ENCODE assay signal across 8 mouse cellular contexts in the genomic region with DNA sequence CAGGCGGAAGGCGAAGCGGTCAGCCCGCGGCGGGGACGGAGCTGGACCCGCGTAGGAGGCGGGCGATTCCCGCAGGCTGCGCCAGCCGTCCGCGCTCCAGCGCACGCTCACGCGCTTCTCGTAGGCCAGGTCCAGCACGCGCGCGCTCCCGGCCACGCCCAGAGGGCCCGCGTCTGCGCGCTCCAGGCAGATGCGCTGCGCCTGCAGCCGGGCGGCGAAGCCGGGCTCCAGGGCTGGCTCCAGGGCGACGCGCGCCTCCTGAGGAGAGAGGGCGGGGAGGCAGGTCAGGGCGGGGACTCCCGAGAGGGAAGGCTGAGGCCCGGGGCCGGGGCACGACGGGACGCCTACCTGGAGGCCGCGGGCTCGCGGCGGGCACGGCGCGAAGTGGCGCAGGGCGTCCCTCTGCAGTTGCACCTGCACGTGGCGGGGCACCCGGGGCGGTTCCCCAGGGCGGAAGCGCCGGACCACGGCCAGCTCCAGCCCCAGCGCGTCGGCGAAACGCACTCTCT. TPM values are rescaled to one million over a fixed set of nuclear protein-coding genes. Genes with fewer than 3 reads are reported as not detected.
A peak's percentile ranks its signal among the peaks of the same experiment; 100 is the strongest.
DNase-seq lines count a peak whose midpoint lies in the region; ATAC-seq and TF ChIP-seq lines count a peak whose summit lies in the region.

No protein-coding gene starts in this region.

- DNase-seq in B cell, adult 2 months: peak; percentile 66 to 73
- DNase-seq in natural killer cell, adult 2 months (ENCODE audit: low spot score in 2 of 2): peak; percentile 38 to 54

- peak; percentile 81 for ATAC-seq in erythroblast, adult 5-6 weeks (replicated peaks; ENCODE audit: low FRiP score, poor library complexity, severe bottlenecking)
- peak; percentile 86 for ATAC-seq in heart, embryonic 11.5 days (replicated peaks; ENCODE audit: insufficient number of reproducible peaks, low FRiP score, low TSS enrichment)
- ATAC-seq in kidney, embryonic 16.5 days (ENCODE audit: low FRiP score, low TSS enrichment): peak; percentile 92
- ATAC-seq in liver, embryonic 12.5 days: peak; percentile 91
- peak; percentile 87 for ATAC-seq in stomach, embryonic 14.5 days (ENCODE audit: insufficient number of reproducible peaks, insufficient read depth, low FRiP score, low read depth)

- peak overlapping the region; percentile 88 for H3K4me3 ChIP-seq in bone marrow macrophage, adult 2 months (ENCODE audit: insufficient read depth, low read length)
- peak overlapping the region; percentile 70 for H3K4me3 ChIP-seq in heart, embryonic 11.5 days (ENCODE audit: low read depth, low read length)
- H3K4me3 ChIP-seq in kidney, embryonic 16.5 days (ENCODE audit: low read length): peak overlapping the region; percentile 85
- H3K4me3 ChIP-seq in liver, embryonic 12.5 days: peak overlapping the region; percentile 80
- peak overlapping the region; percentile 71 for H3K4me3 ChIP-seq in stomach, embryonic 14.5 days (ENCODE audit: low read depth, low read length)

- H3K9me3 ChIP-seq in heart, embryonic 11.5 days (replicated peaks; ENCODE audit: control insufficient read depth, low read length): no peaks in the 10 kb centered on the region
- H3K9me3 ChIP-seq in kidney, embryonic 16.5 days (ENCODE audit: low read length): no peaks in the 10 kb centered on the region
- no peaks in the 10 kb centered on the region for H3K9me3 ChIP-seq in liver, embryonic 12.5 days (replicated peaks)
- no peaks in the 10 kb centered on the region for H3K9me3 ChIP-seq in stomach, embryonic 14.5 days (ENCODE audit: control insufficient read depth, low read depth, low read length)

- H3K9ac ChIP-seq in heart, embryonic 11.5 days (ENCODE audit: low read depth, low read length): peak overlapping the region; percentile 77
- H3K9ac ChIP-seq in kidney, embryonic 16.5 days (replicated peaks; ENCODE audit: low read length): peak overlapping the region; percentile 87
- peak overlapping the region; percentile 84 for H3K9ac ChIP-seq in liver, embryonic 12.5 days
- peak overlapping the region; percentile 57 for H3K9ac ChIP-seq in stomach, embryonic 14.5 days (replicated peaks; ENCODE audit: low read depth, low read length)

- no peaks in the 10 kb centered on the region for H3K27me3 ChIP-seq in heart, embryonic 11.5 days (ENCODE audit: control insufficient read depth, insufficient read depth, low read length)
- no peaks in the 10 kb centered on the region for H3K27me3 ChIP-seq in kidney, embryonic 16.5 days (ENCODE audit: insufficient read depth, low read length)
- peaks cover 12% of the 10 kb centered on the region; the same call in 1 of the 2 replicates for H3K27me3 ChIP-seq in liver, embryonic 12.5 days (replicated peaks)
- H3K27me3 ChIP-seq in stomach, embryonic 14.5 days (ENCODE audit: control insufficient read depth, insufficient read depth, low read length): no peaks in the 10 kb centered on the region

- no peak for TF ChIP-seq POLR2A in bone marrow macrophage, adult 2 months (IDR thresholded peaks at IDR 0.05; ENCODE audit: borderline replicate concordance, low read depth, low read length)

- peak overlapping the region; percentile 91 for H3K4me2 ChIP-seq in heart, embryonic 11.5 days
- peak overlapping the region; percentile 99 for H3K4me2 ChIP-seq in kidney, embryonic 16.5 days (replicated peaks; ENCODE audit: low read depth, low read length)
- H3K4me2 ChIP-seq in liver, embryonic 12.5 days: peak overlapping the region; percentile 100
- peak overlapping the region; percentile 96 for H3K4me2 ChIP-seq in stomach, embryonic 14.5 days (replicated peaks; ENCODE audit: low read depth, low read length)

- no peaks in the 10 kb centered on the region for H3K36me3 ChIP-seq in heart, embryonic 11.5 days (ENCODE audit: control insufficient read depth, insufficient read depth, low read length)
- no peaks in the 10 kb centered on the region for H3K36me3 ChIP-seq in kidney, embryonic 16.5 days (ENCODE audit: insufficient read depth, low read length)
- no peaks in the 10 kb centered on the region for H3K36me3 ChIP-seq in liver, embryonic 12.5 days
- H3K36me3 ChIP-seq in stomach, embryonic 14.5 days (ENCODE audit: control insufficient read depth, insufficient read depth, low read length): no peaks in the 10 kb centered on the region; the same call in 1 of the 2 replicates

- peak overlapping the region; percentile 71 for H3K27ac ChIP-seq in bone marrow macrophage, adult 2 months (ENCODE audit: insufficient read depth, low read depth, low read length)
- H3K27ac ChIP-seq in heart, embryonic 11.5 days (ENCODE audit: low read depth, low read length): peak overlapping the region; percentile 73
- H3K27ac ChIP-seq in kidney, embryonic 16.5 days (ENCODE audit: low read length): peak overlapping the region; percentile 88
- peak overlapping the region; percentile 79 for H3K27ac ChIP-seq in liver, embryonic 12.5 days
- H3K27ac ChIP-seq in stomach, embryonic 14.5 days (ENCODE audit: low read length): peak overlapping the region; percentile 80; the same call in 1 of the 2 replicates

- H3K4me1 ChIP-seq in bone marrow macrophage, adult 2 months (ENCODE audit: control insufficient read depth, insufficient read depth, low read length): peaks cover 5% of the 10 kb centered on the region; the same call in 1 of the 2 replicates
- H3K4me1 ChIP-seq in heart, embryonic 11.5 days (ENCODE audit: control insufficient read depth, insufficient read depth, low read length): peaks cover 10% of the 10 kb centered on the region; the same call in 1 of the 2 replicates
- peaks cover 14% of the 10 kb centered on the region for H3K4me1 ChIP-seq in kidney, embryonic 16.5 days (ENCODE audit: insufficient read depth, low read length)
- H3K4me1 ChIP-seq in liver, embryonic 12.5 days: peaks cover 29% of the 10 kb centered on the region
- H3K4me1 ChIP-seq in stomach, embryonic 14.5 days (ENCODE audit: control insufficient read depth, insufficient read depth, low read length): peaks cover 5% of the 10 kb centered on the region; the same call in 1 of the 2 replicates

- TF ChIP-seq CTCF in bone marrow macrophage, adult 2 months (IDR thresholded peaks at IDR 0.05; ENCODE audit: low read depth, low read length): no peak

- WGBS in heart, embryonic 11.5 days (ENCODE audit: insufficient replicate concordance): under 1% methylated on average over 68 of the region's 72 CpGs
- under 1% methylated on average over 59 of the region's 72 CpGs for WGBS in kidney, embryonic 16.5 days
- WGBS in liver, embryonic 12.5 days (ENCODE audit: insufficient replicate concordance): under 1% methylated on average over 56 of the region's 72 CpGs
- under 1% methylated on average over 60 of the region's 72 CpGs for WGBS in stomach, embryonic 14.5 days

RNA-seq across cellular contexts. Expression of gene Ppp1r3e, which starts 0.8 kb away (rescaled TPM):
- 11.3 and 13.9 TPM in 2 replicates for polyA plus RNA-seq in bone marrow macrophage, adult 2 months (2012; ENCODE audit: insufficient read depth, insufficient read length, missing spikeins)
- 1.9 TPM in 1 of 2 replicates, not detected in the other for total RNA-seq in erythroblast, adult 5-6 weeks (2015; ENCODE audit: low replicate concordance)
- total RNA-seq in erythroblast, adult 5-6 weeks (2017; ENCODE audit: low replicate concordance): 0.70 and 3.7 TPM in 2 replicates
- polyA plus RNA-seq in heart, embryonic 11.5 days (2014; fragmentation: Nextera tagmentation; extraction: Ambion mirVana): 0.94 and 1.8 TPM in 2 replicates
- polyA plus RNA-seq in kidney, embryonic 16.5 days (2015; fragmentation: Nextera tagmentation; extraction: Ambion mirVana): 1.6 and 1.7 TPM in 2 replicates
- polyA plus RNA-seq in liver, embryonic 12.5 days (2016; fragmentation: Nextera tagmentation; extraction: Ambion mirVana): 0.80 and 0.83 TPM in 2 replicates
- 2.8 and 2.9 TPM in 2 replicates for polyA plus RNA-seq in stomach, embryonic 14.5 days (2014; fragmentation: Nextera tagmentation; extraction: Ambion mirVana)

RNA-seq across cellular contexts. Expression of gene Homez, which starts 5.8 kb away (rescaled TPM):
- polyA plus RNA-seq in bone marrow macrophage, adult 2 months (2012; ENCODE audit: insufficient read depth, insufficient read length, missing spikeins): 5.2 and 6.5 TPM in 2 replicates
- total RNA-seq in erythroblast, adult 5-6 weeks (2015; ENCODE audit: low replicate concordance): 0.63 TPM in 1 of 2 replicates, not detected in the other
- 2.5 and 5.6 TPM in 2 replicates for total RNA-seq in erythroblast, adult 5-6 weeks (2017; ENCODE audit: low replicate concordance)
- 6.5 and 6.7 TPM in 2 replicates for polyA plus RNA-seq in heart, embryonic 11.5 days (2014; fragmentation: Nextera tagmentation; extraction: Ambion mirVana)
- 18.0 and 19.9 TPM in 2 replicates for polyA plus RNA-seq in kidney, embryonic 16.5 days (2015; fragmentation: Nextera tagmentation; extraction: Ambion mirVana)
- polyA plus RNA-seq in liver, embryonic 12.5 days (2016; fragmentation: Nextera tagmentation; extraction: Ambion mirVana): 4.0 and 4.1 TPM in 2 replicates
- polyA plus RNA-seq in stomach, embryonic 14.5 days (2014; fragmentation: Nextera tagmentation; extraction: Ambion mirVana): 7.9 and 9.2 TPM in 2 replicates

RNA-seq across cellular contexts. Expression of gene Bcl2l2, which starts 6.6 kb away (rescaled TPM):
- polyA plus RNA-seq in bone marrow macrophage, adult 2 months (2012; ENCODE audit: insufficient read depth, insufficient read length, missing spikeins): 25.9 and 29.2 TPM in 2 replicates
- 0.77 and 0.84 TPM in 2 replicates for total RNA-seq in erythroblast, adult 5-6 weeks (2015; ENCODE audit: low replicate concordance)
- total RNA-seq in erythroblast, adult 5-6 weeks (2017; ENCODE audit: low replicate concordance): 1.0 and 4.6 TPM in 2 replicates
- polyA plus RNA-seq in heart, embryonic 11.5 days (2014; fragmentation: Nextera tagmentation; extraction: Ambion mirVana): 3.3 TPM in 2 replicates
- polyA plus RNA-seq in kidney, embryonic 16.5 days (2015; fragmentation: Nextera tagmentation; extraction: Ambion mirVana): 5.0 and 5.1 TPM in 2 replicates
- 0.83 and 1.2 TPM in 2 replicates for polyA plus RNA-seq in liver, embryonic 12.5 days (2016; fragmentation: Nextera tagmentation; extraction: Ambion mirVana)
- polyA plus RNA-seq in stomach, embryonic 14.5 days (2014; fragmentation: Nextera tagmentation; extraction: Ambion mirVana): 6.1 and 6.2 TPM in 2 replicates

RNA-seq across cellular contexts. Expression of gene Gm20521, which starts 6.6 kb away (rescaled TPM):
- not detected in 2 replicates for polyA plus RNA-seq in bone marrow macrophage, adult 2 months (2012; ENCODE audit: insufficient read depth, insufficient read length, missing spikeins)
- not detected in 2 replicates for total RNA-seq in erythroblast, adult 5-6 weeks (2015; ENCODE audit: low replicate concordance)
- not detected in 2 replicates for total RNA-seq in erythroblast, adult 5-6 weeks (2017; ENCODE audit: low replicate concordance)
- polyA plus RNA-seq in heart, embryonic 11.5 days (2014; fragmentation: Nextera tagmentation; extraction: Ambion mirVana): 0.31 TPM in 1 of 2 replicates, not detected in the other
- 0.16 and 0.45 TPM in 2 replicates for polyA plus RNA-seq in kidney, embryonic 16.5 days (2015; fragmentation: Nextera tagmentation; extraction: Ambion mirVana)
- polyA plus RNA-seq in liver, embryonic 12.5 days (2016; fragmentation: Nextera tagmentation; extraction: Ambion mirVana): 0.14 TPM in 1 of 2 replicates, not detected in the other
- polyA plus RNA-seq in stomach, embryonic 14.5 days (2014; fragmentation: Nextera tagmentation; extraction: Ambion mirVana): not detected in 2 replicates

RNA-seq across cellular contexts. Expression of gene Pabpn1, which starts 15.7 kb away (rescaled TPM):
- polyA plus RNA-seq in bone marrow macrophage, adult 2 months (2012; ENCODE audit: insufficient read depth, insufficient read length, missing spikeins): 144 and 176 TPM in 2 replicates
- 26.3 and 41.1 TPM in 2 replicates for total RNA-seq in erythroblast, adult 5-6 weeks (2015; ENCODE audit: low replicate concordance)
- 54.6 and 55.9 TPM in 2 replicates for total RNA-seq in erythroblast, adult 5-6 weeks (2017; ENCODE audit: low replicate concordance)
- polyA plus RNA-seq in heart, embryonic 11.5 days (2014; fragmentation: Nextera tagmentation; extraction: Ambion mirVana): 89.5 and 99.0 TPM in 2 replicates
- polyA plus RNA-seq in kidney, embryonic 16.5 days (2015; fragmentation: Nextera tagmentation; extraction: Ambion mirVana): 135 and 141 TPM in 2 replicates
- 97.0 and 97.9 TPM in 2 replicates for polyA plus RNA-seq in liver, embryonic 12.5 days (2016; fragmentation: Nextera tagmentation; extraction: Ambion mirVana)
- polyA plus RNA-seq in stomach, embryonic 14.5 days (2014; fragmentation: Nextera tagmentation; extraction: Ambion mirVana): 136 and 152 TPM in 2 replicates

Comparison
In these comparisons a context has a peak if more than half of its experiments do, and no peak if none do; other contexts are left out.
1. Peak in every context shown above with its lines: DNase-seq, ATAC-seq, H3K4me3 ChIP-seq and H3K27ac ChIP-seq.